Mouse (Mus musculus) forebrain, embryonic 13.5 days (tissue): ENCODE results near the gene Abhd16a. TPM values are rescaled to one million over a fixed set of nuclear protein-coding genes. Genes with fewer than 3 reads are reported as not detected.

ENCODE experiments used
- ATAC-seq: fragments of 200-750 bp; cut with Nextera tagmentation; 2 replicates; pipeline ENCODE4 v1.8.0; 2017
- H3K27ac ChIP-seq: fragments of 300-500 bp; sonication (generic); 2 replicates; pipeline ENCODE4 v1.5.1; 2015; ENCODE audit warnings: inconsistent platforms, mild to moderate bottlenecking, moderate library complexity
- H3K27me3 ChIP-seq: fragments of 300-500 bp; sonication (generic); 2 replicates; pipeline ENCODE4 v1.6.1; 2015; ENCODE audit warnings: mild to moderate bottlenecking, inconsistent platforms
- H3K36me3 ChIP-seq: fragments of 300-500 bp; sonication (generic); 2 replicates; pipeline ENCODE4 v1.6.1; 2015; ENCODE audit warnings: mild to moderate bottlenecking, inconsistent platforms; ENCODE audit not compliant: poor library complexity, severe bottlenecking
- H3K4me1 ChIP-seq: fragments of 300-500 bp; sonication (generic); 2 replicates; pipeline ENCODE4 v1.6.1; 2015; ENCODE audit warnings: inconsistent platforms
- H3K4me2 ChIP-seq: fragments of 300-500 bp; sonication (generic); 2 replicates; pipeline ENCODE4 v1.6.1; 2015; ENCODE audit warnings: inconsistent platforms, mild to moderate bottlenecking, moderate library complexity
- H3K4me3 ChIP-seq: fragments of 300-500 bp; sonication (generic); 2 replicates; pipeline ENCODE4 v1.5.1; 2015; ENCODE audit warnings: mild to moderate bottlenecking, inconsistent platforms
- H3K9ac ChIP-seq: fragments of 300-500 bp; sonication (generic); 2 replicates; pipeline ENCODE4 v1.6.1; 2015; ENCODE audit warnings: mild to moderate bottlenecking, inconsistent platforms
- H3K9me3 ChIP-seq: fragments of 300-500 bp; sonication (generic); replicated peaks from 2 replicates; pipeline ENCODE4 v1.6.1; 2016; ENCODE audit warnings: inconsistent platforms
- WGBS: fragments of 180-500 bp; shearing (Covaris S2); methylation state at CpG from one replicate; pipeline ENCODE4 v1.1.7; 2015; 5-methylcytosine and 5-hydroxymethylcytosine counted together
- polyA plus RNA-seq: library from polyadenylated mRNA; unstranded; fragments of >200 nt; fragmentation: Nextera tagmentation; extraction: Ambion mirVana; gene quantifications from 2 replicates; pipeline ENCODE4 v1.2.1, GENCODE M21; 2015

Abhd16a gene
- polyA plus RNA-seq, 1 experiment from 2014 or later: 74.9 TPM

GRCm38 (mm10) chr17:35063466-35063865, 25.6 kb upstream of the Abhd16a start:
- no peak overlapping the region for H3K4me3 ChIP-seq
- WGBS: 89% methylated on average over 3 of the region's 3 CpGs
- no peak overlapping the region for H3K27ac ChIP-seq
- H3K9ac ChIP-seq: no peak overlapping the region
- H3K9me3 ChIP-seq: no peaks in the 10 kb centered on the region
- H3K27me3 ChIP-seq: peaks cover 49% of the 10 kb centered on the region
- H3K4me1 ChIP-seq: peaks cover 44% of the 10 kb centered on the region
- H3K4me2 ChIP-seq: no peak overlapping the region
- ATAC-seq: no peak
- H3K36me3 ChIP-seq: peaks cover 32% of the 10 kb centered on the region

GRCm38 (mm10) chr17:35064378-35064877, 24.6 kb upstream of the Abhd16a start:
- no peaks in the 10 kb centered on the region for H3K9me3 ChIP-seq
- peaks cover 49% of the 10 kb centered on the region for H3K27me3 ChIP-seq
- H3K9ac ChIP-seq: peak overlapping the region; percentile 8; the same call in 1 of the 2 replicates
- peak overlapping the region; percentile 57 for H3K4me2 ChIP-seq
- peaks cover 32% of the 10 kb centered on the region for H3K36me3 ChIP-seq
- H3K4me3 ChIP-seq: peak overlapping the region; percentile 25; the same call in 1 of the 2 replicates
- no peak for ATAC-seq
- H3K4me1 ChIP-seq: peaks cover 40% of the 10 kb centered on the region
- WGBS: 34% methylated on average over 10 of the region's 10 CpGs
- H3K27ac ChIP-seq: no peak overlapping the region

DNA sequence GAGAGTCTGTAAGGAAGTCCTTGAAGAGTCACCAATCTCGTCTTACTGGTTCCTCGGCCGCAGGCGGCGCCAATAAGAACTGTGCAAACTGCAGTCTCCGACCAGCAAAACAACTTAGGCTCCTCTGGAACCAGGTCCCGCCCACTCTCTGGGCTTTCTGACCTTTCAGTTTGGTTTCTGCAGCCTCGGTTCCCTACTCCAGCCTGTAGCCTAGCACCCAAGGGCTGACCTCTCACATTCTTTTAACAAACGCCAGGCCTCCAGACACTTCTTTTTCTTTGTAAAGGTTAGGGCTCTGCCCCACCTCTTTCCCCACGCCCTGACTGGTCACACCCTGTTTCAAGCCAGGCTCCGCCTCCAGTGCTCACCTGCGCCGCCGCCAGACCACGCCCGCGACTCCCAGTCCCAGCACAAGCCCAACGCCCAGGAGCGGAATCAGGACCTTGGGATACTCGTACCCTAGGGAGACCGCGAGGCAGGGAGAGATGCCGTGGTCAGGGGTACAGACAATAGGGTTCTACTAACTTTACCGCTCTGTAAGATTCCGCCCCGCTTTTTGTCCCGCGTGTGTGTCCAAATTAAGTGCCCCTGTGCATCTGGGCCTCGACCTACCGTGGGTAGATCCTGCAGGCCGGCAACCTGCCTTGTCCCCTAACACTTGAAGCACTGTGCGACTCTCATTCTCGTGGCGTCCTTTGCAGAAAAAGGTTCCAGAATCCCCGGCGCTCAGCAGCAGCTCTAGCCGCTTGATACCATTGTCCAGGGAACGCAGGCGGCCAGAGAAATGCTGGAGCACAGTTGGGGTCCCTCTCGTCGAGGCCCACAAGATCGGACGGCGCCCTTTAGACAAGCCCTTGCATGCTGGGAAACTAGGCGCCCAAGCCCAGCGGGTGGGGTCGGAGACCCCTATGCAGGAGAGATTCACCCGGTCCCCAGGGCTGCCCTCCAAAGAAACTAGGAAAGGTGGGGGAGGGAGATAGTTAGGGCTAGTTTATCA, 23.8 kb upstream of the Abhd16a start, which contains the start of gene Ly6g6c:
Gene Ly6g6c (plus strand): TSS at position 438 of the 997 bp plus-strand sequence.
- 1% methylated on average over 48 of the region's 48 CpGs for WGBS
- no peaks in the 10 kb centered on the region for H3K9me3 ChIP-seq
- H3K4me2 ChIP-seq: peak within 1 kb of the TSS; percentile 57
- H3K4me3 ChIP-seq: peak within 1 kb of the TSS; percentile 25
- H3K27ac ChIP-seq: no peak within 1 kb of the TSS
- H3K4me1 ChIP-seq: peaks cover 33% of the 10 kb centered on the region
- no peak; the same call in 1 of the 2 replicates for ATAC-seq
- peaks cover 49% of the 10 kb centered on the region for H3K27me3 ChIP-seq
- peaks cover 30% of the 10 kb centered on the region for H3K36me3 ChIP-seq
- peak within 1 kb of the TSS; percentile 52 for H3K9ac ChIP-seq

DNA sequence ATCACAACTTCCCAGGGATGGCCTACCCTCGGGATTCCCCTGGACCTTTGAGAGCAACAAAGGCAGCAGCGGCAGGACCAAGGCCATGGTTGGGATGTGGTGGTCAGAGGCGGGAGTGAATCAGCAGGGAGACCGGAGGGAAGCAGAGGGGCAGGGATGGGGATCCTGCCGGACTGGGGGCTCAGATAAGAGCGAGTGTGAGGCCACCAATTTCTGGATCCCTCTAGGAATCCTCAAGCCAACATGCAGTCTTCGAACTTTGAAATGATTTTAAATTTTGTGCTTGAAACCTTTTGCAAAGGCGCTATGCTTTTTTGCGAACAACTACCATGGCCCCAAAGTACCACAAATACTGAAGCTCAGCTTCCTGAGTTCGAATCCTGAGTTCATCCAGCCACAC, 23.0 kb upstream of the Abhd16a start, which contains the start of gene Mpig6b:
Gene Mpig6b (minus strand): TSS at position 101 of the 400 bp plus-strand sequence.
- H3K27me3 ChIP-seq: peaks cover 49% of the 10 kb centered on the region
- ATAC-seq: no peak
- no peak within 1 kb of the TSS for H3K27ac ChIP-seq
- H3K4me1 ChIP-seq: peaks cover 25% of the 10 kb centered on the region
- no peaks in the 10 kb centered on the region for H3K9me3 ChIP-seq
- peak within 1 kb of the TSS; percentile 52 for H3K9ac ChIP-seq
- peaks cover 22% of the 10 kb centered on the region for H3K36me3 ChIP-seq
- peak within 1 kb of the TSS; percentile 25 for H3K4me3 ChIP-seq
- H3K4me2 ChIP-seq: peak within 1 kb of the TSS; percentile 57
- WGBS: 45% methylated on average over 10 of the region's 10 CpGs

- H3K27ac ChIP-seq: no peak overlapping the region
- no peak overlapping the region for H3K9ac ChIP-seq
- peaks cover 17% of the 10 kb centered on the region for H3K4me1 ChIP-seq
- H3K27me3 ChIP-seq: peaks cover 46% of the 10 kb centered on the region
- H3K9me3 ChIP-seq: no peaks in the 10 kb centered on the region
- no peak overlapping the region for H3K4me3 ChIP-seq
- 88% methylated on average over 17 of the region's 17 CpGs for WGBS
- ATAC-seq: no peak
- no peak overlapping the region for H3K4me2 ChIP-seq
- peaks cover under 1% of the 10 kb centered on the region; the same call in 1 of the 2 replicates for H3K36me3 ChIP-seq
These were observed 20.7 kb upstream of the Abhd16a start for GRCm38 (mm10) chr17:35068213-35068914.

- H3K36me3 ChIP-seq: no peaks in the 10 kb centered on the region
- peaks cover 22% of the 10 kb centered on the region for H3K27me3 ChIP-seq
- ATAC-seq: no peak
- no peak overlapping the region for H3K27ac ChIP-seq
- no peak overlapping the region for H3K4me2 ChIP-seq
- peaks cover under 1% of the 10 kb centered on the region for H3K4me1 ChIP-seq
- WGBS: 69% methylated on average over 6 of the region's 6 CpGs
- H3K9me3 ChIP-seq: no peaks in the 10 kb centered on the region
- H3K4me3 ChIP-seq: no peak overlapping the region
- H3K9ac ChIP-seq: no peak overlapping the region
These were observed 18.4 kb upstream of the Abhd16a start for GRCm38 (mm10) chr17:35070556-35071229.

DNA sequence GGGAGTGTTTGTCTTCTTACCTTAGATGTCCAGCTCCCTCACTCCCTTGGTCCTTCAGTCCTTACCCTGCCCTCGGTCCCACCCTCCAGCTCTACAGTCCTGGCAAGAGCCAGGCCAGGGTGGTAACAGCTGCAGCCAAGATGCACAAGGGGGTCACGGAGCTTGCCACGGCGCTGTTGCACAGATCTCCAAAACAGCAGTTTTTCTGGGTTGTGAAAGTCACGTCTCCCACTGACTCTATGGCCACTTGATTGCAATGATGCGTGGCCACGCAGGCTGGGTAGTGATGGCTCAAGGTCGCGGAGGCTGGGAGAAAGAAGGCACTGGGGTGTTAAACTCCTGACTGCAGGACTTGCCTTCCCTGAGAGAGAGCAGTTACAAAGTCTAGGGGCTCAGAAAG, 17.6 kb upstream of the Abhd16a start:
- peaks cover 15% of the 10 kb centered on the region for H3K27me3 ChIP-seq
- H3K4me3 ChIP-seq: no peak overlapping the region
- no peaks in the 10 kb centered on the region for H3K36me3 ChIP-seq
- no peak overlapping the region for H3K4me2 ChIP-seq
- WGBS: 87% methylated on average over 9 of the region's 9 CpGs
- no peak for ATAC-seq
- peaks cover 3% of the 10 kb centered on the region; the same call in 1 of the 2 replicates for H3K4me1 ChIP-seq
- H3K9me3 ChIP-seq: no peaks in the 10 kb centered on the region
- no peak overlapping the region for H3K27ac ChIP-seq
- no peak overlapping the region for H3K9ac ChIP-seq

DNA sequence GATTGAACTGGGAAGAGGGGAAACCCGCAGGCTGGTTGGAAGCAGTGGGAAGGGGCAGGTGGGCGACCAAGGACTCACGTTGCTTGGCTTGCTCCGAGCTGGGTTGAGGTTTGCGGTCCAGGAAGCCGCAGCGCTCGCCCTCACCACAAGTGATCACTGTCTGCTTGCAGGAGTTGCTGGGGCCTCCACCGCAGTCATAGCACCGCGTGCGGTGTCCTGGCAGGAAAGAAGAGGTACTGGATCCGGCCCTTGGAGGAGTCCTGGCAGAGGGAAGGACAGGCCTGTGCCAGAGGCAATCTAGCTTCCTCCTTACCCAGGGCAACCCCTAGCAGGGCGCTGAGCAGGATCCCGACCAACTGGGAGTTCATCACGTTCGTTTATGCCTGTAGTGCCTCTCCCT, 15.0 kb upstream of the Abhd16a start:
- H3K4me3 ChIP-seq: no peak overlapping the region
- peaks cover 18% of the 10 kb centered on the region for H3K4me1 ChIP-seq
- H3K27ac ChIP-seq: no peak overlapping the region
- H3K36me3 ChIP-seq: no peaks in the 10 kb centered on the region
- no peak overlapping the region; the same call in 1 of the 2 replicates for H3K9ac ChIP-seq
- no peaks in the 10 kb centered on the region for H3K9me3 ChIP-seq
- 58% methylated on average over 17 of the region's 17 CpGs for WGBS
- no peak for ATAC-seq
- H3K27me3 ChIP-seq: no peaks in the 10 kb centered on the region
- H3K4me2 ChIP-seq: no peak overlapping the region

DNA sequence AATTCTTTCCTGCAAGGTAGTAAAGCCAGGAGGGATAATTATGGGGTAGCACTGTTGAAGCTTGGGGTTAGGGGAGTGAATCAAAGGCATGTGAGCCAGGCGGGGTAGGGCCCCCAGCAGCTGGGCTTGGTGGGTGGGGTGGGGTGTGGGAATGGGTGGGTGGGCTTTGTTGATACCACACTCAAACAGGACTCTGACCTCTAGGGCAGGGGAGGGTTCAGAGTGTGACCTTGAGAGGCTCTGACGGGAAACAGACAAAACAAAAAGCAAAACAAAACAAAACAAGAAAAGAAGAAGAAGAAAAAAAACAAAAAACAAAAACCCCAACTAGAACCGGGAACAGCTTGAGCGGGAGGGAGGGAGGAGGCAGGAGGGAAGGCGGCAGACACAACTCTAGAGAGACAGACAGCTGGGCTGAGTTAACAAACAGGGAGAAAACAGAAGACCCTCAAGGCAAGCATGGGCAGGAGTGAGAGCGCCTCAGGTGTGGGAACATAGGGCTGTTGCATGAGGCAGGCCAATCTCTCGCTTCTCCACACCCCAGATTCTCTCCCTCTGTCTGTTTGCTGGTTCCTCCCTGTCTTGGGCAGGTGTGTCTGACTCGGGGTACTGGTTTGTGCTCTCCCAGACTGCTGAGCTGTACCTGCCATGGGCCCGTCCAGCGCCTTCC, 12.4 kb upstream of the Abhd16a start, which contains the start of gene Ly6g6e:
Gene Ly6g6e (plus strand): TSS at position 396 of the 670 bp plus-strand sequence.
- ATAC-seq: peak; percentile 79; the same call in 1 of the 2 replicates
- WGBS: 29% methylated on average over 10 of the region's 10 CpGs
- Histone ChIP-seq H3K9ac (peak within 1 kb of the TSS; percentile 43), H3K4me3 (peak within 1 kb of the TSS; percentile 16), H3K4me2 (peak within 1 kb of the TSS; percentile 46), H3K4me1 (peaks cover 23% of the 10 kb centered on the region), H3K27ac (peak within 1 kb of the TSS; percentile 44; the same call in 1 of the 2 replicates), H3K36me3 (no peaks in the 10 kb centered on the region), H3K9me3 (no peaks in the 10 kb centered on the region), H3K27me3 (no peaks in the 10 kb centered on the region)

DNA sequence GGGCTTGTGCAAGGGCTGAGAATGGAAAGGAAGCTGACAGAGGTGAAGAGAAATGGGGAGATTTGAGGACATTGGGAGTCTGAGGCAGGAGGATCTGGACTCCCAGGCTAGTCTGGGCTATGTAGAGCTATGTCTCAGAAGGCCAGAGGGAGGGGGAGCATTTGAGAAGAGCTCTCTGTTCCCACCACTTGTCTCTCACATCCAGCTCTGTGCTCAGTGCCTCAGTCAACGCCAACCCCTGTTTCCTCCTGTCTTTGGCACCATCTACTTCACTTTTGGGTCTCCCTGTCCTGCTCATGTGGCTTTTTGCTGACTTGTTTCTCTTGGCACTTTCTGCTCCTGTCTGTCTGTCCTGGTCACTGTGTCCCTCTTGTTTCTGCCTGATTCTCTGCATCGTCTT, 11.8 kb upstream of the Abhd16a start:
- WGBS: 44% methylated on average over 2 of the region's 2 CpGs
- Histone ChIP-seq H3K36me3 (no peaks in the 10 kb centered on the region), H3K27me3 (no peaks in the 10 kb centered on the region), H3K4me1 (peaks cover 23% of the 10 kb centered on the region), H3K4me3 (peak overlapping the region; percentile 16; the same call in 1 of the 2 replicates), H3K4me2 (peak overlapping the region; percentile 46), H3K9ac (peak overlapping the region; percentile 43), H3K9me3 (no peaks in the 10 kb centered on the region), H3K27ac (peak overlapping the region; percentile 44; the same call in 1 of the 2 replicates)
- ATAC-seq: peak; percentile 52; the same call in 1 of the 2 replicates
